Comparison of ENCODE assay signal across 27 mouse cellular contexts in the genomic region with DNA sequence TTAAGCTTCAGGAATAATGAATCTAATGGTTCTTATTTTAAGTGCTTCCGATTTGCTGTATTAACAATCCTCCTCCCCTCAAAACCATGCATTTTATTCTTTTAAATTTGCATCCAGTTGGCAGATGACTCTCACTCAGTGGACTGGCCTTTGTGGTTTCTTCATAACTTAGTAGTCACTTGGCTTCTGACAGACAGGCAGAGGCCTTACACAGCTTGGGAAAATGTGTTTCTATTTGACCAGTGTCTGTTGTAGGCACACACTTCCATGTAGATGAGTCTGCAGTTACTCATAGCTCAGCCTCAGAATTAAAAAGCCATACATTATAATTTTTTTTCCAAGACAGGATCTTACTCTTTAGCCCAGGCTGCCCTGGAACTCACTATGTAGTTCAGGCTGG. TPM values are rescaled to one million over a fixed set of nuclear protein-coding genes. Genes with fewer than 3 reads are reported as not detected.
"Had no signal": no experiment of that assay in that cellular context is flagged by ENCODE, and none has a peak within 500 bp of the region (broad histone marks: within the 10 kb centered on the region; RNA-seq: fewer than 3 reads in every experiment).

No protein-coding gene starts in this region.

- H3K4me2 ChIP-seq: heart, embryonic 11.5 days; heart, embryonic 13.5 days; heart, embryonic 15.5 days; hindbrain, embryonic 12.5 days; hindbrain, embryonic 14.5 days; kidney, embryonic 15.5 days; limb, embryonic 12.5 days; liver, embryonic 12.5 days had no signal

- H3K9ac ChIP-seq: heart, embryonic 13.5 days; heart, embryonic 15.5 days; hindbrain, embryonic 12.5 days; hindbrain, embryonic 14.5 days; kidney, embryonic 15.5 days; limb, embryonic 12.5 days; liver, embryonic 12.5 days; liver, embryonic 14.5 days had no signal

- H3K4me3 ChIP-seq: gastrocnemius, adult 2 months; heart, adult 2 months; heart, embryonic 13.5 days; heart, embryonic 15.5 days; hindbrain, embryonic 10.5 days; hindbrain, embryonic 12.5 days; kidney, embryonic 15.5 days; left cerebral cortex, adult 2 months; limb, embryonic 10.5 days; limb, embryonic 12.5 days; liver, embryonic 12.5 days had no signal

- H3K36me3 ChIP-seq: heart, embryonic 15.5 days; hindbrain, embryonic 10.5 days; hindbrain, embryonic 12.5 days; kidney, embryonic 15.5 days; limb, embryonic 10.5 days; limb, embryonic 12.5 days; liver, embryonic 12.5 days had no signal

- H3K9me3 ChIP-seq: heart, embryonic 13.5 days; heart, embryonic 15.5 days; hindbrain, embryonic 10.5 days; hindbrain, embryonic 12.5 days; kidney, embryonic 15.5 days; limb, embryonic 10.5 days; limb, embryonic 12.5 days; liver, embryonic 12.5 days had no signal

- ATAC-seq: hindbrain, embryonic 16.5 days; inflammation-experienced regulatory T-cells, adult 6 months; intestine, embryonic 16.5 days; liver, embryonic 12.5 days had no signal

- H3K27ac ChIP-seq: heart, adult 2 months; heart, embryonic 13.5 days; heart, embryonic 15.5 days; hindbrain, embryonic 10.5 days; hindbrain, embryonic 12.5 days; hindbrain, embryonic 14.5 days; kidney, embryonic 15.5 days; kidney, postnatal 0 days; left cerebral cortex, adult 2 months; limb, embryonic 10.5 days; limb, embryonic 12.5 days; liver, embryonic 12.5 days; liver, embryonic 14.5 days had no signal

- H3K4me1 ChIP-seq: heart, embryonic 13.5 days; heart, embryonic 15.5 days; hindbrain, embryonic 10.5 days; hindbrain, embryonic 12.5 days; kidney, embryonic 15.5 days; limb, embryonic 12.5 days had no signal

- DNase-seq: gastrocnemius, adult 2 months; gastrocnemius, postnatal 10 days; gastrocnemius, postnatal 25 days; heart, adult 2 months; heart, postnatal 14 days; heart, postnatal 4 days; kidney, adult 11 months; kidney, adult 2 months; kidney, adult 9 months; kidney, postnatal 14 days; kidney, postnatal 36 days had no signal

- H3K27me3 ChIP-seq: heart, embryonic 13.5 days; heart, embryonic 15.5 days; hindbrain, embryonic 12.5 days; kidney, embryonic 15.5 days; limb, embryonic 12.5 days; liver, embryonic 12.5 days had no signal

RNA-seq across cellular contexts. Expression of gene Gm49384, which starts 49.7 kb away (rescaled TPM):
- polyA plus RNA-seq: heart, adult 2 months had no signal
